Mouse (Mus musculus) MEL (cell line): ENCODE measurements at regions not wholly inside any gene's neighbourhood (a gene's known extent, or its start where the extent isn't known, plus 50 kb on each side); places are given as distances from the start of the nearest gene placed in this dataset.

Experiments
- CTCF ChIP-seq, 3 experiments: IDR thresholded peaks in 2 of 3; conservative IDR thresholded peaks in 1 of 3; 2 replicates each; pipeline ENCODE4 v1.5.1; 2011 to 2012; ENCODE audit warnings: low read length in 3 of 3, low read depth in 2 of 3, mild to moderate bottlenecking in 2 of 3, improper control_type of control experiment in 1 of 3, inconsistent platforms in 1 of 3, mixed read lengths in 1 of 3, moderate library complexity in 1 of 3; ENCODE audit not compliant: control insufficient read depth in 1 of 3, insufficient read depth in 1 of 3, poor library complexity in 1 of 3, severe bottlenecking in 1 of 3
- E2F4 ChIP-seq: IDR thresholded peaks from 2 replicates; pipeline ENCODE4 v1.6.1; 2011; ENCODE audit warnings: low read depth, low read length, improper control_type of control experiment, borderline replicate concordance
- EP300 ChIP-seq, 2 experiments: IDR thresholded peaks; 2 replicates each; pipeline ENCODE4 v1.6.1; 2011; ENCODE audit warnings: improper control_type of control experiment in 2 of 2, low read length in 2 of 2, low read depth in 1 of 2, mild to moderate bottlenecking in 1 of 2
- GABPA ChIP-seq: IDR thresholded peaks from 2 replicates; pipeline ENCODE4 v1.6.1; 2012; ENCODE audit warnings: low read depth, mild to moderate bottlenecking, inconsistent platforms, low read length, improper control_type of control experiment, moderate library complexity
- GATA1 ChIP-seq: IDR thresholded peaks from 2 replicates; pipeline ENCODE4 v1.6.1; 2011; ENCODE audit warnings: low read depth, low read length, improper control_type of control experiment
- HCFC1 ChIP-seq: IDR thresholded peaks from 2 replicates; pipeline ENCODE4 v1.6.1; 2012; ENCODE audit warnings: low read depth, mild to moderate bottlenecking, inconsistent platforms, low read length, improper control_type of control experiment, moderate library complexity
- MEF2A ChIP-seq: IDR thresholded peaks from 2 replicates; pipeline ENCODE4 v1.6.1; 2014; ENCODE audit warnings: low read depth, mild to moderate bottlenecking, inconsistent platforms, low read length, improper control_type of control experiment; ENCODE audit not compliant: poor library complexity, insufficient replicate concordance, severe bottlenecking; ENCODE audit errors: extremely low read depth
- POLR2A ChIP-seq, 2 experiments: IDR thresholded peaks; 2 replicates each; pipeline ENCODE4 v1.6.1; 2011 to 2012; ENCODE audit warnings: low read length in 2 of 2, mild to moderate bottlenecking in 2 of 2, control low read depth in 1 of 2, improper control_type of control experiment in 1 of 2, low read depth in 1 of 2, moderate library complexity in 1 of 2; ENCODE audit not compliant: control insufficient read depth in 1 of 2, insufficient read depth in 1 of 2, poor library complexity in 1 of 2
- RAD21 ChIP-seq: IDR thresholded peaks from 2 replicates; pipeline ENCODE4 v1.6.1; 2011; ENCODE audit warnings: mild to moderate bottlenecking, low read depth, low read length, improper control_type of control experiment
- TBP ChIP-seq: IDR thresholded peaks from 2 replicates; pipeline ENCODE4 v1.8.0; 2011; ENCODE audit warnings: low read depth, low read length, improper control_type of control experiment
- TCF12 ChIP-seq: IDR thresholded peaks from 2 replicates; pipeline ENCODE4 v1.6.1; 2014; ENCODE audit warnings: low read depth, mild to moderate bottlenecking, inconsistent platforms, low read length, improper control_type of control experiment, moderate library complexity
- USF1 ChIP-seq: IDR thresholded peaks from 2 replicates; pipeline ENCODE4 v1.6.1; 2014; ENCODE audit warnings: low read depth, mild to moderate bottlenecking, inconsistent platforms, low read length, improper control_type of control experiment, moderate library complexity
- ZC3H11A ChIP-seq: IDR thresholded peaks from 2 replicates; pipeline ENCODE4 v1.6.1; 2012; ENCODE audit warnings: low read depth, mild to moderate bottlenecking, inconsistent platforms, low read length, improper control_type of control experiment

- TF ChIP-seq CTCF (IDR thresholded peaks at IDR 0.05 in 2 of 3, conservative IDR thresholded peaks at IDR 0.05 in 1 of 3; ENCODE audit: control insufficient read depth in 1 of 3, insufficient read depth in 1 of 3, low read depth in 2 of 3, low read length in 3 of 3, poor library complexity in 1 of 3, severe bottlenecking in 1 of 3), result no peak
- no peak for TF ChIP-seq ZC3H11A
- TF ChIP-seq TCF12, result no peak
- TF ChIP-seq GABPA, result no peak
- no peak for TF ChIP-seq RAD21
- TF ChIP-seq POLR2A (IDR thresholded peaks at IDR 0.05; ENCODE audit: control insufficient read depth in 1 of 2, insufficient read depth in 1 of 2, low read depth in 1 of 2, low read length in 2 of 2, poor library complexity in 1 of 2), result no peak
- TF ChIP-seq MEF2A, result no peak
- TF ChIP-seq EP300 (IDR thresholded peaks at IDR 0.05; ENCODE audit: low read depth in 1 of 2, low read length in 2 of 2), result no peak
- no peak for TF ChIP-seq TBP
- TF ChIP-seq HCFC1, result no peak
- TF ChIP-seq E2F4, result no peak
- no peak for TF ChIP-seq GATA1
- TF ChIP-seq USF1, result no peak
Measured at GRCm38 (mm10) chr14:17205691-17206090, 386.7 kb upstream of the Rarb start.
